Mouse (Mus musculus) ZHBTc4 (cell line): ENCODE data around the gene Spata5.
A peak's percentile ranks its signal among the peaks of the same experiment; 100 is the strongest.
"Not testable (repeated sequence)": the region's sequence is repeated elsewhere in the genome, so short reads cannot be mapped to it uniquely, and the experiment has no call there.

Source experiments
- DNase-seq: peaks from one replicate; pipeline ENCODE4 v3.0.0-alpha.2; 2011; ENCODE audit warnings: low read depth, low spot score

Gene Spata5

DNA sequence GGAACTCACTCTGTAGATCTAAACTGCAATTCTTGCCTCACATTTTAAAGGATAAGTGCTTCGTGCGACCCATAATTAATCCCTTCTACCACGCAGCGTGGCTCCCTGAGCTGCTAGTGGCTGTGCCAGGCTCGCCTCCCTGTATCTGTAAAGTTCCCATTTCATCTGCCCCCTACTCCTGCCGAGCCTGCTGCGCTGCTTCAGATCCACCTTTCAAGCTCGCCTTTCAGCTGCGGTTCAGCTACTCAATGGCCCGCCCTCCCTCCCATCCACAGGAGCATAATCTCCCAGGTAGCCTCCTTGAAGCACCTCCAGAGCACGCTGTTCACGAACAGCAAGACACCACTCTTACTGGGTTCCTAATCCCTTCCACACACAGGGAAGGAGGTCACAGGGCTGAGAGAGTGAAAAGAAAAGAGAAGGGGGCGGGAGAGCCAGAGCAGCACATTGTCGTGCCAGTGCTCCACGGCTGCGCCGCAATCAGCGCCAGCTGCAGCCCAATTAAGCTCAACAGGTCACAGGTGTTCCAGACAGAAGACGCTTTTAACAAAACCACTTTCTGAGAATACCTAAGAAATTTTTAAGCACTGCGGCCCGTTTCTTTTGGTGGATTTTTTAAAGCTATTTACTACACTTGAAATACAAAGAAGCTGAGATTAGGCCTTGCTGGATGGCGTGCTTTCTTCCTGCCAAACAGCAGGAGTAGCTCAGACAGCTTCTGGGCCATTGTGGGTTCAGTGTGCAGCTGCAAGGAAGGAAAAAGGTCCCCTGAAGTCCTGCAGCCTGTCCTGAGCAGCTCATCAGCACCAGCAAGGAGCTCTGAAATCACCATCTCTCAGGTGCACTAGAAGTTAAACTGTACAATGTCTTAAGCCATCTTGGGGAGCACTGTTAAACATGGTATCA lies 150.2 kb downstream of the Spata5 start:
- DNase-seq: peak; percentile 41

DNA sequence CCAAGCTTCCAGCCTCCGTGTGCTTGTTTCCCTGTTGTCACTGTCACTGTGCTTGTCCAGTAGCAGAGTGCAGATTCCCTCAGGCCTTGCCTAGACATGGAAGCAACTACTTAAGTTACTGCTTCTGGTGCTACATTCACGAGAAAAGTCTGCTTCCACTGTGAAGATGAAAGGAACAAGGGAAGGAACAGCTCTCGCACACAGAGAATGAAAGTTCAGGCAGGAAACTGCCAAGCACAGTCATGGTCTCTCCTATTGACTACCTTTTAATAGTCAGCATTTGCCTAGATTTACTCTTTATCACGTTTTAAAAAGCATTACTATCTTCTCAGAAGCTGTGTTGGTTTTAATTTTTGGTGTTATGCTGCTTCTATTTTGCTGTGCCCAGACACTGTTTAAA lies 151.9 kb downstream of the Spata5 start:
- no peak for DNase-seq

- no peak for DNase-seq
Measured at GRCm38 (mm10) chr3:37572066-37572465, 152.4 kb downstream of the Spata5 start.

DNA sequence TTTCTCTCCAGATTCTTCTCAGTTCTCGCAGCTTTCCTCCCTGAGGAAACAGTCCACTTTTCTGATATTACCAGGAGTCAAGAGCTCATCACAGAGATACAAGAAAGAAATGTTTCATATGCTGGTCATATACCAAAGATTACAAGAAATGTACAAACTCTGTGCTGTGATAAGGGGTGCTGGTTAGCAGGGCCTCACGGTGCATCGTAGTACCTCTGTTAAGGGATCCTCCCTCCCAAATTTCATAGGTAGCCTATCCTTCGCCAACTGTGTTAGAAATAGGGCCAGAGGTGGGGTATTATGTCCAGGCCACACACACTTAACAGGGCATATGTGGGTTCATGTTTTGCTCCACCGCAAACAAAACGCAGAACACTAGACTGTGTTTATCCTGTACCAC lies 157.1 kb downstream of the Spata5 start:
- no peak for DNase-seq

DNA sequence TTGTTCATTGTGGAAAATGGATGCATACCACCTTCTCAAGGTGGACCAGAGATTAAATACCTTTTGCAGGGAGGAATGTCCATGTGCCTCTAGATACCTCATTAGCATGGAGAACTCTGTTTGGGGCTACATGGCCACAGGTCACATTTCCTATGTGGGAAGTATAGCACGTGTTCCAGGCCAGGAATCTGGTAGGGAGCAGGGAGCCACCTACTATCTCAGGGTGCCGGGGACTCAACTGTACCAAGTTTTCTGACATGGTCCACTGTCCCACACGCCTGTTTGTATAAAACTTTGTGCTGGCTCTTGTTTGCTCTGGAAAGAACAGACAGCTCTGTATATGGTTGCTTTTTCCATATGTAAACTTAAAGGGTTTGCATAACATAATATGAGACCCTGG lies 158.0 kb downstream of the Spata5 start:
- DNase-seq: no peak

DNA sequence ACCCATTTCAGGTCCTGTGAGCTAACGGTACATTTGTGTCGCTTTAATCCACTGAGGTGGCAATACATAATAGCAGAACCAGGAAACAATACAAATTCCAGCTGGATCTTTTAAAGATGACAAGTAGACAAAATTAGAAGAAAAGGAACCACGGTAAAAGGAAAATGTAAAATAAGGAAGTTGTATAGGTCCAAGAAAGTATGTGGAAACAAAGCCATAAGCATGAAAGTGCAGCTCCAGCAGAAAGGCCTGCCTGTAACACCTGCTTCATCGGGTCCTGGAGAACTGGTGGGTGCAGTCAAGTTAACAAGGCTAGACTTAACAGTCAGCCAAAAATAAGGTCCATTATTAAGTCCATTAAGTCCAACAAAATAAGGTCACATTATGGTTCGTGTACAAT lies 164.9 kb downstream of the Spata5 start:
- DNase-seq: no peak

DNA sequence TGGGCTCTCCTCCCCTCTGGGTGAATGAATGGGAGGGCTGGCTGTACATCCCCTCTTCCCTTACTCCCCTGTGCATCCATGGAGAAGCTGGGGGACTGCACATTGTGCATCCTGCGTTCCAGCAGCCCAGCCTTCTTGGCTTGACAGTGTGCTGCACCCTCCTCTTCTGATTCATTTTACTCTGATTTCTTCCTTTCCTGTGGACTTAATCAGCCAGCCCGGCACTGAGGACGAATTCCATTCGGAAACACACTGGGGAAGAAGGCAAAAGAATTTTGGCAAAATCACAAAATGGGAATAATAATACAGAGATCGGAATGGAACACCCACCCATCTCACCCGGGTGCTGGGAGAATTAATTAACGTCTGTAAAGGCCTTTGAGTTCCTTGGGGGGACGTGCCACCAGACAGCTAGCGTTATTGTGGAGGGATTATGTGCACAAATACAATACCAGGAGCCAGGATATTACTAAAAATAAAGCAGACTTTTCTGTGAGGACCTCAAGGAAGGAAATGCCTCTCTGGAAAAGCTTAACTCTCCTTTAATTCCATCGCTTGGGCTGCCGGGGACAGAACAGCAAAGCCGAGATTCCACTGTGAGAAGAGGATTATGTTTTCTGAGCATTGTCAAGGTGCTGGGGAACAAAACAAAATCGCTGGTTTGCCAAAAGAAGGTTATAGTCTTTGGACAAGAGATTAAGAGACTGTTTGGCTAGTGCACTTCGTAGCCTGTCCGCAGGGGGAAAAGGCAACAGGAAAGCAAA lies 166.5 kb downstream of the Spata5 start:
- DNase-seq: no peak

- no peak for DNase-seq
Measured at GRCm38 (mm10) chr3:37586731-37587578, 167.3 kb downstream of the Spata5 start.

- no peak for DNase-seq
Measured at GRCm38 (mm10) chr3:37595721-37596120, 176.0 kb downstream of the Spata5 start.

DNA sequence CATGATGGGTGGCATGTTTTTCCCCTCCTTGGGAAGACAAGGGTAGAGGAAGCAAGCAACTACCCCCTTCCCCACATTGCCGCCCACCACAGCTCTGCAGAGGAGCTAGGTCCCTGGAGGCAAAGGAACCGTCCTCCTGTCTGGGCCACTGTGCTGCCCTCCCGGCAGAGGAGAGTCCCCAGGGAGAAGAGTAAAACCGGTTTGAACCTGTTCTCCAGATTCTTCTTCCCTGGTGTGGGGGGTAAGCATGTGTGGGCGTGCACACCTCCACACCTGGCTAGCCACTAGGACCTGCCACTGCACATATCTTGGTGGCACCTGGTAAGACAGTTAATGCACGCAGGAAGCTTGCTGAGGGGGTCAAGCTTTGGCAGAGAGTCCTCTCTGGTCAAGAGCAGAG lies 176.8 kb downstream of the Spata5 start:
- no peak for DNase-seq

DNA sequence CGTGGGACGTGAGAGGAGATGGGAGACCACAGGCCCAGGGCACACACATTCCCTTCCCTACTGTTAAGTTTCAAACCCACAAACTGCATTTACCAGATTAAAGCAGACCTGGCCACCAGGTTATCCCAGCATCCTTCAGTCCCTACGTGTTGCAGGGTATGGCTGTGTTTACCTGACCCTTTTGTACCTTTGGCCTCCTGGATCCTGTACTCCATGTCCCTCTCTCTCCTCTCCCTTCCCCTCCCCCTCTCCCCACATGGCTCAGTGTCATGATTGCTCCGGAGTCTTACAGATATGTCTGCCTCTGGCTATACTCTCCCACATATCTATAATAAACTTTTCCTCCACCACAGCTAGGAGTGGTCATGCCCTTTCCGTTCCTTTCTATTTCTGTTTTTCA lies 177.5 kb downstream of the Spata5 start:
- DNase-seq: no peak

GRCm38 (mm10) chr3:37599641-37600040 lies 179.9 kb downstream of the Spata5 start:
- not testable (repeated sequence) for DNase-seq

DNA sequence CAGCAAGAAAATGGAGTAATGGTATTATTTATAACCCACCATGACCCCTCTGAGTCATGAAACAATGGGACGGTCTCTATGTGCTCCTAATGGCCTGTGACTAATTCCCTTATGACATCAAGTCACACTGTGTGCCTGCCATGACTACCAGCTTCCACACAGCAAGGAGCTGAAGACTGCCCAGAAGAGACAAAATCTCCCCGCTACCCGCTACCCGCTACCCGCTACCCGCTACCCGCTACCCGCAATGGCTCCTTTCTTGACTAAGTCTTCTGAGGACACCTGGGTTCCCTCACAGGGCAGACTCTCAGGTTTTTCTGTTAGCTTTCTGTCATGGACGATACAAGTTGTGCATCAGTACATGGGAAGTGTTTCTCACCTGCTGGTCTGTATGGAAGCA lies 182.7 kb downstream of the Spata5 start:
- DNase-seq: no peak

DNA sequence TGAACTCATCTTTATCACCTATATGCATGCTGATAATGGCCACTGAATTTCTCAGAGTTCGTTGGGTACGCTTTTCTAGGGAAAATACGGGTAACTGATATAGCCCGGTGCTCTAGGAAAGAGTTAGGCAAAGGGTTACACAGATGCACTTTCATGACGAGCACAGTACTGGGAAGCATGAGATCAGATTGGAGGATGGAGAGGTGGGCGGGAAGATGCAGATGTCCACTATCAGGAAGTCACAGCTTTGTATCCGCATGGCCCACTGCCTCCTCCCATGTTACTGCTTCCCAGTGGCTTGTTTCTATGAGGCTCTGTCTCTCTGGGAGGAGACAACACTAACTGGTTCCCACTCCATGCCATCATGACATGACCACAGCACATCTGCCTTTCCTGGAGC lies 183.2 kb downstream of the Spata5 start:
- DNase-seq: no peak

- DNase-seq: no peak
Measured at GRCm38 (mm10) chr3:37603541-37603940, 183.8 kb downstream of the Spata5 start.

DNA sequence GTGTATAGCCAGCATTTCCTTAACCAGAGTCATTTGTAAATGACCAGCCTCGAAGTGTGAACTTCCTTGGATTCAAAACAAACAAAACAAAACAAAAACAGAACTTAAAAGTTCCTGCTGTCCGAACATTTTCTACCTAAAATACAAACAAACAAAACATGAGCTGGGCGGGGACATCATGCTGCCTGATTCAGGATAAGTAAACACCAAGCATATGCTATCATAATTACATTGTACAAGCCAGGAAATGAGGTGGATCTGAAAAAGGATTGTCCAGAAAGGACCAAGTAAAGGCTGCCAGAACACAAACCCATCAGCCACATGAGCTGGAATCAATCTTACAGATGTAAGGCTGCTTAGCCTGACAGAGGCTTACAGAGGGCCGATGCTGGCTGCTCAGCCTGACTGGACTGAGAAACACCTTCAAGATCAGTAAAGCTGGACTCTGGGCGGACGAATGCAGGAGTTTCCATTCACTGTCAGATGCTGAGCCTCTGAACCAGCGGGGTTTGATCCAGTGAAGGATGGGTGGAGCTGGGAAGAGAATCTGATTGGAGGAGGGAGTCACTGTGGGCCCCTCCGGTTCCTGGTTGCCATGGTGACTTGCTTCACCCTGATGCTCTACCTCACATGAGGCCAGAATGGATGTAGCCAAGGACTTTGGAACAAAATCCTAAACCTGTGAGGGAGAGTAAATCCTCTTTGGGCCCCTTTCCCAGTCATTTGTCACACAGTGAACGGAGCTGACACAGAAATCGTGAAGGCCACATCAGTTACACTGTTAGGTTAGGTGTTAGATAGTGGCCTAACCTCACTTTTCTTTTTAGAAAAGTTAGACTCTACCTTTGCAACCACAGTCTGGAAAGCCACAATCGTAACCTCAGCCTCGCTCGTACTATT lies 185.5 kb downstream of the Spata5 start:
- DNase-seq: no peak

- DNase-seq: no peak
Measured at GRCm38 (mm10) chr3:37605876-37606238, 186.2 kb downstream of the Spata5 start.

GRCm38 (mm10) chr3:37608926-37609325 lies 189.2 kb downstream of the Spata5 start:
- DNase-seq: peak; percentile 53

GRCm38 (mm10) chr3:37610670-37611069 lies 191.0 kb downstream of the Spata5 start:
- DNase-seq: no peak

DNA sequence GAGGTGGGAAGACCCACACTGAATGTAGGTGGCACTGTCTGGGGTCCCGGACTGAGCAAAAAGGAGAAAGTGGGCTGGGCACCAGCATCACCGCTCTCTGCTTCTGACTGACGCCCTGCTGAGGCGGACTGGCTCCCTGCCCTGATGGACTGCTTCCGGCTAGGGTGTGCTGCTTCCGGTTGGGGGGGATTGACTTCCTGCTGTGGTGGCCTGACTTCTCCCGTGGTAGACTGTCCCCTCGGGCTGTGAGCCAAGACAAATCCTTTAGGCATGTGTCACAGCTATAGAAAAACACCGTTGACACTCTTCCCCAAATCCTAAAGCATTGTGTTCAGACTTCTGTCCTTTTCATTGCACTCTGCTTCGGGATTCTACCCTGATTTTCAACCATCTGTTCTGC lies 194.0 kb downstream of the Spata5 start:
- DNase-seq: no peak
